Mouse (Mus musculus): Measurements from ENCODE around the gene Tbx6. TPM values are rescaled to one million over a fixed set of nuclear protein-coding genes. Genes with fewer than 3 reads are reported as not detected.

Tbx6 gene
- polyA plus RNA-seq, 1 experiment: 1.1 TPM

DNA sequence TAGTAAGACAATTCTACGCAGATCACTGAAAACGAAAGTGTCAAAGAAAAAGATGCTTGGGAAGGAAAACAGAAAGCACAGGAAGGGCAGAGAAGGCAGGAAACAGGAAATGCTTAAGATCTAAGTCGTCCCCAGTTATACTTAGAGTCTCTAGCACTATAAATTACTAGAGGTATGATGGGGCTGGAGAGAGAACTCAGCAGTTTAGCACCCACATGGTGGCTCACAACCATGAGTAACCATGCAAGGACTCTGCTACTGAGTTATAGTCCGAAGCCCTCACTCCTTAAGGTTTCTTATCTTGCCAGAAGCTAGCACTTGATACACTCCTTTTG is 13.0 kb downstream of the Tbx6 start:
- peaks cover 6% of the 10 kb centered on the region for H3K4me1 ChIP-seq (ENCODE audit: control insufficient read depth, insufficient read depth, low read length)

DNA sequence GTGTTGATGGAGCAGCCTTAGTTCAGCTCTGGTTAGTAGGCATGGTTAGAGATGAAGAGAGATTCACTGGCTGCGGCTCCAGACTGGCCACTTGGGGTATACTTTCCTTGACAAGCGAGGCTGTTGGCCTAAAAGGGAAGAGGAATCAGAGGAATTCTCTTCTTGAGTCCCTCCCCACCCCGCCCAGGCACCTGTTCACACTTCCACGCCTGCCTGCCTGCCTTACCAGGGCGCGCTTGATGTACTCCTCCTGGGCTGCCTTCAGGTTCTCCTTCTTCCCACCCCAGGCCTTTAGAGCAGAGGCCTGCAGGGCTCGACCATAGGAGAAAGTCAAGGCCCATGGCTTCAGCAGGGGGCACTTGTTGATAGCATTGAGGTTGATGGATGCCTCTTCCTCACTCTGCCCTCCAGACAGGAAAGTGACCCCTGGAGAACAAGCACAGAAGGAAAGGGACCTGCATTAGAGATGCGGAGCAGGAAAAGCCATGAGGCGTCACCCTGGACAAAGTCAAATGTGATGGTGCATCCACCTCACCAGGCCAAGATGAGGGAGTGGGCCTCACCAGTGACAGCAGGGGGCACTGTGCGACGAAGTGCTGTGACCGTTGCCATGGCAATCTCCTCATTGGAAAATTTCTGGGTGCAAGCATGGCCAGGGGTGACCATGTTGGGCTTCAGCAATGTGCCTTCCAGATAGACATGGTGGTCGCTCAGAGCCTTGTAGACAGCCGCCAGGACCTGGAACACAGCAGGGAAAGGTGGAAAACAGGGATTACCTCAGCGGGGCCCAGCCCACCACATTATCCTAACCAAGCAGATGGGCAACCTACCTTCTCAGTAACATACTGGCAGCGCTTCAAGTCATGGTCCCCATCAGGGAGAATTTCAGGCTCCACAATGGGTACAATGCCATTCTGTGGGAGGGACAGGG is 14.4 kb downstream of the Tbx6 start:
- Histone ChIP-seq H3K36me3 (ENCODE audit: control insufficient read depth, insufficient read depth, low read length) (no peaks in the 10 kb centered on the region), H3K4me3 (ENCODE audit: control insufficient read depth, low read depth, low read length) (no peak overlapping the region), H3K27me3 (ENCODE audit: control insufficient read depth, insufficient read depth, low read length) (no peaks in the 10 kb centered on the region), H3K4me1 (ENCODE audit: control insufficient read depth, insufficient read depth, low read length) (peaks cover 14% of the 10 kb centered on the region), H3K27ac (ENCODE audit: control insufficient read depth, insufficient read depth, low read depth, low read length) (no peak overlapping the region)
- TF ChIP-seq POLR2A (IDR thresholded peaks at IDR 0.05; ENCODE audit: control insufficient read depth, low read depth, low read length): no peak
- no peak for TF ChIP-seq CTCF (IDR thresholded peaks at IDR 0.05; ENCODE audit: control insufficient read depth, insufficient read depth, insufficient replicate concordance, low read depth, low read length)

More for the DNA sequence above, 13.0 kb downstream of the Tbx6 start:
- TF ChIP-seq POLR2A (IDR thresholded peaks at IDR 0.05; ENCODE audit: control insufficient read depth, low read depth, low read length): no peak
- TF ChIP-seq CTCF (IDR thresholded peaks at IDR 0.05; ENCODE audit: control insufficient read depth, insufficient read depth, insufficient replicate concordance, low read depth, low read length): no peak
- Histone ChIP-seq H3K4me3 (ENCODE audit: control insufficient read depth, low read depth, low read length) (no peak overlapping the region), H3K27ac (ENCODE audit: control insufficient read depth, insufficient read depth, low read depth, low read length) (peak overlapping the region; percentile 33; the same call in 1 of the 2 replicates), H3K36me3 (ENCODE audit: control insufficient read depth, insufficient read depth, low read length) (no peaks in the 10 kb centered on the region), H3K27me3 (ENCODE audit: control insufficient read depth, insufficient read depth, low read length) (no peaks in the 10 kb centered on the region)

DNA sequence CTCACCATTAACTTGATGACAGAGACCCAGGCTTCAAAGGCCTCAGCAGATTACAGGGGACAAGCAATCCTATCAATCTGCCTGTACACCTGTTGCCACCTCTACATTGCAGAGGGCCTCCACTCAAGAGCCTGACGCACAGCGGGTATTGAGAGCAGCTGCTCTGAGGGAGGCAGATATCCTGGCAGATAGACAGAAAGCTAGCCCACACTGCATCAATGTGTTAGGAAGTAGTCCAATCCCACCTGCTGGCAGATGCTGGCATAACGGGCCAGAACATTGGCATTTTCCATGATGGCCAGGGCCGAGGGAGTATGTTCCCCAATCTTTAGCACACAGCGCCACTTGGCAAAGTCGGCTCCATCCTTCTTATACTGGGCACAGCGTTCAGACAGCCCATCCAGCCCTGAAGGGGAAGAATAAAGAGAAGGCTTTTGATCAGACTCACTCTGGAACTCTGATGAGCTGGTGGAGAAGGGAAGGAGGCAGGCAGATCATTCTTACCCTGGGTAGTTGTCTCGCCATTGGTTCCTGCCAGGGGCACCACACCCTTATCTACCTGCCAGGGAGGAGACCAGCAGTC is 15.2 kb downstream of the Tbx6 start:
- no peak overlapping the region for H3K4me3 ChIP-seq (ENCODE audit: control insufficient read depth, low read depth, low read length)
- H3K36me3 ChIP-seq (ENCODE audit: control insufficient read depth, insufficient read depth, low read length): no peaks in the 10 kb centered on the region
- TF ChIP-seq POLR2A (IDR thresholded peaks at IDR 0.05; ENCODE audit: control insufficient read depth, low read depth, low read length) (no peak), CTCF (IDR thresholded peaks at IDR 0.05; ENCODE audit: control insufficient read depth, insufficient read depth, insufficient replicate concordance, low read depth, low read length) (peak; percentile 13; the same call in 1 of the 2 replicates)
- H3K4me1 ChIP-seq (ENCODE audit: control insufficient read depth, insufficient read depth, low read length): peaks cover 17% of the 10 kb centered on the region
- no peaks in the 10 kb centered on the region for H3K27me3 ChIP-seq (ENCODE audit: control insufficient read depth, insufficient read depth, low read length)
- no peak overlapping the region for H3K27ac ChIP-seq (ENCODE audit: control insufficient read depth, insufficient read depth, low read depth, low read length)

DNA sequence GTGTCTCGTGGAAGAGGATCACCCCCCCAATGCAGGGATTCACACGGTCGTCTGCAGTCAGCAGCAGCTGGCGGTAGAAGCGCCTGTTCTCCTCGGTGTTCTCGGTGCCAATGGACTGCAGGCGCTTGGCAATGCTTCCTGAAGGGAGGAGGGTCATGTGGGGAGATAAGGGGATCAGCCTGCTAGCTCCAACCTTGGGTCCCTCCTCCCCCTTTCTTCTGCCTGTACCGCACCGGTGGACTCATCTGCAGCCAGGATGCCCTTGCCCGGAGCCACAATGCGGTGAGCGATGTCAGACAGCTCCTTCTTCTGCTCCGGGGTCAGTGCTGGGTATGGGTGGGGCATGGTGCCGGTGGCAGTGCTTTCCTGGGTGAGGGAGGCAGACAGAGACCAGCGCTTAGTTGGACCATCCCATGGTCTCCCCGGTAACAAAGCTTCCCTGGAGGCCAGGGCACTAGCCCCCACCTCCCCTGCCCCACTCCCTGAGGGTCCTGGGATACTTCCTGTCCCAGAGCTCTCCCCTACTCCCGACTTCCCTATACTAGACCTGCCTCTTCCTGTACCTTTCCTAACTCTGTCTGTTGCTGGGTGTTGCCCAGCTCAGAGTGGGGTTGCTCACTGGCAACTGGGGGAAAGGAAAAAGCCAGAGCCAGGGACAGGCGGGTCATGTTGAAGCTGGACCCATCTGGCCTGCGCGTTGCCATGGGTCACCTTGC is 16.3 kb downstream of the Tbx6 start, which contains the start of gene Fam57b:
Gene Fam57b, plus strand, starts transcription at position 258 of the 716 bp plus-strand sequence.
- H3K27me3 ChIP-seq (ENCODE audit: control insufficient read depth, insufficient read depth, low read length): no peaks in the 10 kb centered on the region
- H3K36me3 ChIP-seq (ENCODE audit: control insufficient read depth, insufficient read depth, low read length): no peaks in the 10 kb centered on the region
- H3K4me3 ChIP-seq (ENCODE audit: control insufficient read depth, low read depth, low read length): peak within 1 kb of the TSS; percentile 94
- peaks cover 17% of the 10 kb centered on the region for H3K4me1 ChIP-seq (ENCODE audit: control insufficient read depth, insufficient read depth, low read length)
- TF ChIP-seq CTCF (IDR thresholded peaks at IDR 0.05; ENCODE audit: control insufficient read depth, insufficient read depth, insufficient replicate concordance, low read depth, low read length): no peak
- peak; percentile 40; the same call in 1 of the 2 replicates for TF ChIP-seq POLR2A (IDR thresholded peaks at IDR 0.05; ENCODE audit: control insufficient read depth, low read depth, low read length)
- H3K27ac ChIP-seq (ENCODE audit: control insufficient read depth, insufficient read depth, low read depth, low read length): peak within 1 kb of the TSS; percentile 79

DNA sequence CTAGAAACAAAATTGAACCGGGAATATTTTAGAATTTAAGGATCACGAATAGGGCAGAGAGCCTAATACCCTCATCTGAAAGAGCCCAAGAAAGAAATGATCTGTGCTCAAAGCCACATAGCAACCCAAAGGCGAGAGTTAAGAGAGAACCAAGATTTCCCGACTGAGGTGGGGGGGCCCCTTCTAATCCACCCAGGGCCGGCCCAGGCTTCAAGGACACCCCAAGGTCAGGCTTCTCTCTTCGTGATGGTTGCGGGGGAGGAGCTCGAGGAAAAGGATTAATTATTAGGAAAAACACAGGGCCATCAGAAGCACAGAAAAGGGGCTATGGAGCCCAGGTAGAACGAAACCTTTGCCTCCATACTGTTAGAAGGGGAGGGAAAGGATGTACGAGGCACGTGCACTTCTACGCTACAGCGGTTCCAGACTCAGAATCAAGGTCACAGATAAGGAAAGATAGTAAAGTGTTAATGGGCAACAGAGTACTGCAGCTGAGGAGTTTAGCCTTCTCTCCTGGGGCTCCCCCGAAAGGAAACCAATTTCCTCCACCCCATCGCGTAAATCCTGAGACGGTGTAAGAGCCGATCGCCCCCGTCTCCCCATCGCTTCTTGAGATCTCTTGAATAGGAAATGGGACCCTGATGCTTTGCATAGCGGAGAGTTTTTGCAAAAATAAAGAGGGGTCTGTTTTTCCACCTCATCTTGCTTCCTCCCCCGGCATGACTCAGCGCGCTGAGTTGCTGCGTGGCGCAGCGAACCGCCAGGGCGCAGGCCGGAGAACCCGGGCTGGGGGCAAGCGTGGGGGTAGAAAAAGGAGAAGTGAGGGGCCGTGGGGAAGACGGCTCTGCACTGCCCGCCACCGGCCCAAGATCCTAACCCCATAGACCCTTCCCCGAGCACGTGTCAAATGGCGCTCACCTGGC is 17.1 kb downstream of the Tbx6 start:
- H3K4me3 ChIP-seq (ENCODE audit: control insufficient read depth, low read depth, low read length): peak overlapping the region; percentile 94
- H3K4me1 ChIP-seq (ENCODE audit: control insufficient read depth, insufficient read depth, low read length): peaks cover 17% of the 10 kb centered on the region
- no peaks in the 10 kb centered on the region for H3K36me3 ChIP-seq (ENCODE audit: control insufficient read depth, insufficient read depth, low read length)
- H3K27me3 ChIP-seq (ENCODE audit: control insufficient read depth, insufficient read depth, low read length): no peaks in the 10 kb centered on the region
- peak overlapping the region; percentile 79 for H3K27ac ChIP-seq (ENCODE audit: control insufficient read depth, insufficient read depth, low read depth, low read length)
- TF ChIP-seq POLR2A (IDR thresholded peaks at IDR 0.05; ENCODE audit: control insufficient read depth, low read depth, low read length) (peak; percentile 26; the same call in 1 of the 2 replicates), CTCF (IDR thresholded peaks at IDR 0.05; ENCODE audit: control insufficient read depth, insufficient read depth, insufficient replicate concordance, low read depth, low read length) (no peak)

DNA sequence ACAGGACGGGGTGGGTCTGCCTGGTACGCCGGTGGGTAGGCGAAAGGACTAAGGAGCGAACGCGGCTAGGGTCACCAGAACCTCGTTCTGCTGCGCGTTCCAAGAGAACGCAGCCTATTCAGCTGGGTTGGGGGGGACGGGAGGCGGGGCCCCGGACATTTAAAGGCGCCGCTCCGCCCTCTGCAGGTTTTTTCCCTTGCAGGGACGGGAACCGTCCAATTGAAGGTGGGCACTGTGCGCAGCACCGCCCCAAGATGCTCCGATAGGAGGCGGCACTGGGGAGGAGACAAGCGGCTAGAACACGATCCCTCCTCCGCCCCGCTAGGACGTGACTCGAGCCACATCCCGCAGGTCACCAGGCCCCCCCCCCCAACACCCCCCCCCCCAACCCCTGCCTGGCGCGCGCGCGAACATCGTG is 17.8 kb downstream of the Tbx6 start:
- Histone ChIP-seq H3K4me1 (ENCODE audit: control insufficient read depth, insufficient read depth, low read length) (peaks cover 17% of the 10 kb centered on the region), H3K27ac (ENCODE audit: control insufficient read depth, insufficient read depth, low read depth, low read length) (peak overlapping the region; percentile 95), H3K27me3 (ENCODE audit: control insufficient read depth, insufficient read depth, low read length) (no peaks in the 10 kb centered on the region), H3K4me3 (ENCODE audit: control insufficient read depth, low read depth, low read length) (peak overlapping the region; percentile 94), H3K36me3 (ENCODE audit: control insufficient read depth, insufficient read depth, low read length) (no peaks in the 10 kb centered on the region)
- TF ChIP-seq POLR2A (IDR thresholded peaks at IDR 0.05; ENCODE audit: control insufficient read depth, low read depth, low read length): peak; percentile 97
- TF ChIP-seq CTCF (IDR thresholded peaks at IDR 0.05; ENCODE audit: control insufficient read depth, insufficient read depth, insufficient replicate concordance, low read depth, low read length): no peak
